Mouse (Mus musculus) hindbrain, embryonic 11.5 days (tissue): ENCODE data around the gene Zfp11. TPM values are rescaled to one million over a fixed set of nuclear protein-coding genes. Genes with fewer than 3 reads are reported as not detected.
"Not testable (repeated sequence)": the region's sequence is repeated elsewhere in the genome, so short reads cannot be mapped to it uniquely, and the experiment has no call there.

ENCODE experiments used
- ATAC-seq: fragments of 200-750 bp; cut with Nextera tagmentation; 2 replicates; pipeline ENCODE4 v1.8.0; 2017; ENCODE audit warnings: mild to moderate bottlenecking, moderate TSS enrichment, moderate library complexity; ENCODE audit not compliant: low FRiP score
- DNase-seq: peaks from one replicate; pipeline ENCODE4 v3.0.0-alpha.2; 2015; ENCODE audit warnings: low spot score
- H3K27ac ChIP-seq: fragments of 300-500 bp; sonication (generic); 2 replicates; pipeline ENCODE4 v1.5.1; 2014; ENCODE audit warnings: mild to moderate bottlenecking, low read depth, low read length
- H3K27me3 ChIP-seq: fragments of 300-500 bp; sonication (generic); 2 replicates; pipeline ENCODE4 v1.6.1; 2014; ENCODE audit warnings: mild to moderate bottlenecking, low read length, moderate library complexity, mixed read lengths; ENCODE audit not compliant: control insufficient read depth, insufficient read depth
- H3K36me3 ChIP-seq: fragments of 300-500 bp; sonication (generic); 2 replicates; pipeline ENCODE4 v1.6.1; 2014; ENCODE audit warnings: mild to moderate bottlenecking, low read length, moderate library complexity, mixed read lengths; ENCODE audit not compliant: control insufficient read depth, insufficient read depth
- H3K4me1 ChIP-seq: fragments of 300-500 bp; sonication (generic); replicated peaks from 2 replicates; pipeline ENCODE4 v1.6.1; 2014; ENCODE audit warnings: low read length, mixed read lengths; ENCODE audit not compliant: control insufficient read depth, insufficient read depth
- H3K4me2 ChIP-seq: fragments of 300-500 bp; sonication (generic); replicated peaks from 2 replicates; pipeline ENCODE4 v1.6.1; 2014; ENCODE audit warnings: mild to moderate bottlenecking, low read depth, low read length
- H3K4me3 ChIP-seq: fragments of 300-500 bp; sonication (generic); 2 replicates; pipeline ENCODE4 v1.5.1; 2014; ENCODE audit warnings: low read depth, low read length
- H3K9ac ChIP-seq: fragments of 300-500 bp; sonication (generic); 2 replicates; pipeline ENCODE4 v1.6.1; 2014; ENCODE audit warnings: low read depth, low read length
- H3K9me3 ChIP-seq: fragments of 300-500 bp; sonication (generic); 2 replicates; pipeline ENCODE4 v1.6.1; 2016; ENCODE audit warnings: low read length; ENCODE audit not compliant: control insufficient read depth
- WGBS: fragments of 180-500 bp; shearing (Covaris S2); extraction: QIAGEN DNeasy Blood & Tissue Kit; methylation state at CpG from one replicate; pipeline ENCODE4 v1.1.7; 2014; 5-methylcytosine and 5-hydroxymethylcytosine counted together
- polyA plus RNA-seq: library from polyadenylated mRNA; unstranded; fragments of >200 nt; fragmentation: Nextera tagmentation; extraction: Ambion mirVana; gene quantifications from 2 replicates; pipeline ENCODE4 v1.2.1, GENCODE M21; 2014

Gene Zfp11
- polyA plus RNA-seq, 1 experiment from 2014 or later = 7.5 TPM

GRCm38 (mm10) chr5:129632270-129633250 is 37.3 kb downstream of the Zfp11 start:
- H3K4me3 ChIP-seq, H3K4me2 ChIP-seq, H3K36me3 ChIP-seq, H3K27me3 ChIP-seq, H3K9ac ChIP-seq, H3K9me3 ChIP-seq, DNase-seq, H3K27ac ChIP-seq, ATAC-seq, H3K4me1 ChIP-seq: not testable (repeated sequence)
- WGBS = 86% methylated on average over 2 of the region's 2 CpGs

DNA sequence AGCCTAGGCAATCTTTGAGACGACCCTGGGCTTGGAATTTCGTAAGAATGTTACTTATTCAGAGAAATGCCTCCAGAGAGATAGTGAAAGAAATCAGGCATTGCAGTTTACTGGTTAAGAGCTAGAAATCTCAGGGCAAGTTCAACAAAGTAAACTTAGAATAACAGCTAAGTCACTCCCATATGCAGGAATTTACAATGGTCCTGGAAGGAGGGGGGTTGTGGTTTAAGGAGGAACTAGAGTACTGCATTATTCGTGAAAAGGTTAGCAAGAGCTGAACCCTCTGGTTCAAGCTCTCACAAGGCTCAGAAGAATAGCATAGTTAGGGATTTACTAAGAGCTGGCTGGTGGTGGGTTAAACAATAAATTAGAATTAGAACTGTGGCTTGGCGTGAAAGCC is 43.3 kb downstream of the Zfp11 start:
- not testable (repeated sequence) for DNase-seq, H3K27me3 ChIP-seq, H3K27ac ChIP-seq, ATAC-seq, H3K4me1 ChIP-seq, H3K9ac ChIP-seq, H3K4me2 ChIP-seq, H3K4me3 ChIP-seq, H3K36me3 ChIP-seq, H3K9me3 ChIP-seq
- 81% methylated on average over 4 of the region's 4 CpGs for WGBS

DNA sequence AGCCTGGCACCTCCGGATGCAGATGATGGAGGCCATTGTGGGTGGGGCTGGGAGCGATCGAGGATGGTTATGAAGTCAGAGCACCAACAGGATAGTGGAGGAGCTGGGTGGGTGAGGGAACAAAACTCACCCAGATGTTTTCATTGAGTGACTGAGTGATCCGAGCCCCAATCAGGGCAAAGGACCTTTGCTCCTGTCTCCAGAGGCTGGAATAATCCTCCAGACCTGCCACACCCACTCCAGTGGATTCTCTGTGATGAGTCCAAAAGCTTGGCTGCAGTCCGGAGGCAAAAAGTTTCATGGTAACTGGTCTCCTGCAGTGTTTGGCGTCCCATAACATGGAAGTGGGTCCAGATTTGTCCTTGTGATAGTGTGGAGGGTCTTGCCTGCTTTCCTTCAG is 43.8 kb downstream of the Zfp11 start:
- Histone ChIP-seq H3K9ac (no peak overlapping the region), H3K4me3 (no peak overlapping the region), H3K9me3 (no peaks in the 10 kb centered on the region), H3K27ac (no peak overlapping the region), H3K4me1 (no peaks in the 10 kb centered on the region), H3K36me3 (no peaks in the 10 kb centered on the region), H3K27me3 (no peaks in the 10 kb centered on the region), H3K4me2 (no peak overlapping the region)
- DNase-seq = no peak
- WGBS = 93% methylated on average over 6 of the region's 6 CpGs
- ATAC-seq = no peak

DNA sequence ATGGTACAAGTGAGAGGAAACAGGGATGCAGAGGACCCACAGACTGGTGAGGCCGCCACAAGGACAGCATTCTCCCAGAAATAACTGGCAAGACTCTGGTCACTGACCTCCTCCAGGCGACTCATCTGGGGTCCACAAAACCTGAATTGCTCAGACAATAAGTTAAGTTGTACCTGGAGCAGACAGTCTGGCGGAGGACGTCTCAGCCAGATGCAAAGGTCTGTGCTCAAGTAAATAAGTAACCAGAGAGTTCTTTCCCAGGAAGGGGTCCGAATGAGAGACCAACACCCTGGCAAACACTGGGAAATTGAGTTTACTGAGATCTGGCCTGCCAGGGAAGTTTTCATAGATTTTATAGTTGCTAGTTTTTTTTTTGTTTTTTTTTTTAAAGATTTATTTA is 48.5 kb downstream of the Zfp11 start:
- Histone ChIP-seq H3K9me3 (no peaks in the 10 kb centered on the region), H3K4me2 (no peak overlapping the region), H3K4me3 (no peak overlapping the region), H3K27ac (no peak overlapping the region), H3K4me1 (no peaks in the 10 kb centered on the region), H3K36me3 (no peaks in the 10 kb centered on the region), H3K9ac (no peak overlapping the region), H3K27me3 (no peaks in the 10 kb centered on the region)
- no peak for DNase-seq
- WGBS = 70% methylated on average over 5 of the region's 5 CpGs
- no peak for ATAC-seq

DNA sequence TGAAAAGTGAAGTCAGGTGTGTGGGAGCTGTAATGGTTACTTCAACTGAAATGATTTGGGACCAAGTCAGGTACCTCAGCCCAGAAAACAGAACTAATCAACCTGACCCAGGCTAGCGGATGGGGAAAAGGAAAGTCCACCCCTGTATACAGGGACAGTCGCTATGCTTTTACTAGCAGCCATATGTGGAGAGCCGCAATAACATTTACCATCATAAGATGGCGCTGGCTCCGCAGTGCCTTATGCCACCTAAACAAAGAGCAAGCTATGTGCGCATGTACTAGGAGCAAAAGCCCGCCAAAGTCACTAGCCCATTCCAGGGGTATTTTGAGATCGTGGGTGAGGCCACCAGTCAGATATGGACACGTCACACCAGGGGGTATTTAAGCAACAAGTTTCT is 49.3 kb downstream of the Zfp11 start:
- not testable (repeated sequence) for H3K36me3 ChIP-seq, H3K27ac ChIP-seq, H3K27me3 ChIP-seq, H3K4me2 ChIP-seq, H3K9me3 ChIP-seq, DNase-seq, ATAC-seq, H3K9ac ChIP-seq, H3K4me1 ChIP-seq, H3K4me3 ChIP-seq
- WGBS = 63% methylated on average over 9 of the region's 9 CpGs

- Histone ChIP-seq H3K27ac (no peak overlapping the region), H3K9me3 (no peaks in the 10 kb centered on the region), H3K36me3 (no peaks in the 10 kb centered on the region), H3K27me3 (no peaks in the 10 kb centered on the region), H3K4me3 (no peak overlapping the region), H3K9ac (no peak overlapping the region), H3K4me1 (no peaks in the 10 kb centered on the region), H3K4me2 (no peak overlapping the region)
- no peak for ATAC-seq
- DNase-seq = peak; percentile 77
- 36% methylated on average over 1 of the region's 1 CpGs for WGBS
Observed at GRCm38 (mm10) chr5:129611060-129611459, 58.8 kb downstream of the Zfp11 start.

GRCm38 (mm10) chr5:129607476-129607875 is 62.4 kb downstream of the Zfp11 start:
- no peaks in the 10 kb centered on the region for H3K27me3 ChIP-seq
- 85% methylated on average over 8 of the region's 8 CpGs for WGBS

More at GRCm38 (mm10) chr5:129607476-129607875, 62.4 kb downstream of the Zfp11 start:
- no peak for DNase-seq
- Histone ChIP-seq H3K4me2 (no peak overlapping the region), H3K9ac (no peak overlapping the region), H3K27ac (no peak overlapping the region), H3K9me3 (no peaks in the 10 kb centered on the region), H3K4me1 (no peaks in the 10 kb centered on the region), H3K4me3 (no peak overlapping the region), H3K36me3 (no peaks in the 10 kb centered on the region)
- no peak for ATAC-seq
